Mouse (Mus musculus) adrenal gland, adult 2 months (tissue): ENCODE measurements around the gene Thrb. TPM values are rescaled to one million over a fixed set of nuclear protein-coding genes. Genes with fewer than 3 reads are reported as not detected.

Source experiments
- DNase-seq: peaks from one replicate; pipeline ENCODE4 v3.0.0; 2021
- polyA plus RNA-seq: library from polyadenylated mRNA; depleted of rRNA; stranded (reverse); fragments of >200 nt; gene quantifications from 2 replicates; pipeline ENCODE4 v1.2.3, GENCODE M21; 2012
- total RNA-seq, 2 experiments: library from RNA; stranded (reverse); gene quantifications; 2 replicates each; pipeline ENCODE4 v1.2.3; 2021

Thrb gene
- total and polyA plus RNA-seq, 3 experiments: 16.5 to 131 (median 51.3) TPM

- no peak for DNase-seq
Measured at GRCm38 (mm10) chr14:18036573-18036972, 376.5 kb downstream of the Thrb start.

- DNase-seq: no peak
Measured at GRCm38 (mm10) chr14:18062082-18062772, 402.2 kb downstream of the Thrb start.
